Mouse (Mus musculus): ENCODE results near the gene Wfikkn2.

GRCm38 (mm10) chr11:94223531-94223930, 22.3 kb downstream of the Wfikkn2 start:
- TF ChIP-seq GATA1 (IDR thresholded peaks at IDR 0.05; ENCODE audit: borderline replicate concordance, low read length) (no peak), FLI1 (IDR thresholded peaks at IDR 0.05; ENCODE audit: low read length) (no peak)
